Mouse (Mus musculus) E14TG2a.4 (cell line): Measurements from ENCODE around the gene Spaca4.

ENCODE experiments used
- CTCF ChIP-seq: conservative IDR thresholded peaks from 2 replicates; pipeline ENCODE4 v1.5.1; 2014; ENCODE audit warnings: low read length
- NANOG ChIP-seq: IDR thresholded peaks from 2 replicates; pipeline ENCODE4 v1.6.1; 2014; ENCODE audit warnings: borderline replicate concordance, low read length, mixed read lengths
- POU5F1 ChIP-seq: IDR thresholded peaks from 2 replicates; pipeline ENCODE4 v1.6.1; 2014; ENCODE audit warnings: low read length, borderline replicate concordance

DNA sequence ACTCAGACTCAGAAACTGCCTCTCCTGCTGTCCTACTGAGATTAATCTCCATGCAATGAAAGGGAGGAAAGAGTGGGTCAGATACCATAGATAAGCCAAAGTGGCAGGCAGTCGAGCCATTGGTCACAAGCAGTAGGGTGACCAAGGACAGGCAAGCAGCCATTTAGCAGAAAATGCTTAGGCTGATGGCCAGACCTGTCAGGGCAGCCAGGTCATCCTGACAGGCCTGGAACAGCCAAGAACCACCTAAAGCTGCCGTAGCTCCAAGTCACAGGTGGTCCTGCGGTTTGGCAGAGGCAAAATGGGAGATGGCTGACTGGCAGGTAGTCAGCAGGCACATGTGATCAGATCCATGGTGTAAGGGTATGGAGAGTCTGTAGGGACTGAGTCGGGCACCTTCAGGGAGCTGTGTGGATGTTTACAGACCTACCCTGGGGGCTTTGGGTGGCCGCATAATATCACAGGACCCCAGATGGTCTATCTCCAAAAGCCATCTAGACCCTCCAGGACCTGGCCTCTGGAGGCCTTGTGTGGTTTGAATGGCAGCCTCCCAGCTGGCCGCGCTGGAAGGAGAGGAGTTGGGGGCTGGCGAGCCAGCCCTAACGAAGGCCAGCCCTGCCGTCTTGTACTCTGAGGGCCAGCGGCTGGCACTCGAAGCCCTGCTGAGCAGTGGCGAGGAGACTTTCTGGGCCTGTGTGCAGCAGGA is 3.8 kb downstream of the Spaca4 start:
- TF ChIP-seq CTCF (no peak), NANOG (no peak), POU5F1 (no peak)
